Mouse (Mus musculus) midbrain, embryonic 10.5 days (tissue): ENCODE data around the gene Chrnb4. TPM values are rescaled to one million over a fixed set of nuclear protein-coding genes. Genes with fewer than 3 reads are reported as not detected.

Experiments used
- DNase-seq: peaks from one replicate; pipeline ENCODE4 v3.0.0-alpha.2; 2017; ENCODE audit warnings: low spot score
- H3K27ac ChIP-seq: fragments of 300-500 bp; sonication (generic); replicated peaks from 2 replicates; pipeline ENCODE4 v1.5.1; 2016; ENCODE audit warnings: mild to moderate bottlenecking
- H3K27me3 ChIP-seq: fragments of 300-500 bp; sonication (generic); 2 replicates; pipeline ENCODE4 v1.6.1; 2016; ENCODE audit warnings: low read depth, mild to moderate bottlenecking; ENCODE audit not compliant: poor library complexity, severe bottlenecking
- H3K36me3 ChIP-seq: fragments of 300-500 bp; sonication (generic); 2 replicates; pipeline ENCODE4 v1.6.1; 2016; ENCODE audit warnings: mild to moderate bottlenecking, moderate library complexity
- H3K4me1 ChIP-seq: fragments of 300-500 bp; sonication (generic); 2 replicates; pipeline ENCODE4 v1.6.1; 2016
- H3K4me3 ChIP-seq: fragments of 300-500 bp; sonication (generic); 2 replicates; pipeline ENCODE4 v1.5.1; 2016; ENCODE audit warnings: mild to moderate bottlenecking, moderate library complexity
- H3K9me3 ChIP-seq: fragments of 300-500 bp; sonication (generic); replicated peaks from 2 replicates; pipeline ENCODE4 v1.6.1; 2016; ENCODE audit warnings: mild to moderate bottlenecking
- WGBS: fragments of 180-500 bp; shearing (Covaris S2); methylation state at CpG from one replicate; pipeline ENCODE4 v1.1.7; 2016; 5-methylcytosine and 5-hydroxymethylcytosine counted together
- polyA plus RNA-seq: library from polyadenylated mRNA; unstranded; fragments of >200 nt; fragmentation: Nextera tagmentation; extraction: Ambion mirVana; gene quantifications from 2 replicates; pipeline ENCODE4 v1.2.1, GENCODE M21; 2016

The Chrnb4 gene
- polyA plus RNA-seq, 1 experiment from 2014 or later = 2.2 TPM

- Histone ChIP-seq H3K4me1 (peaks cover 4% of the 10 kb centered on the region; the same call in 1 of the 2 replicates), H3K36me3 (0 out of 2 replicates have a peak, but pooled peaks cover 2% of the 10 kb centered on the region), H3K4me3 (no peak overlapping the region), H3K27me3 (no peaks in the 10 kb centered on the region), H3K9me3 (no peaks in the 10 kb centered on the region), H3K27ac (no peak overlapping the region)
- WGBS = 87% methylated on average over 2 of the region's 2 CpGs
- DNase-seq = no peak
Measured at GRCm38 (mm10) chr9:55009692-55010091, 38.9 kb downstream of the Chrnb4 start.

- peaks cover 5% of the 10 kb centered on the region; the same call in 1 of the 2 replicates for H3K4me1 ChIP-seq
- no peaks in the 10 kb centered on the region for H3K9me3 ChIP-seq
- H3K27me3 ChIP-seq = no peaks in the 10 kb centered on the region
- WGBS = 81% methylated on average over 4 of the region's 4 CpGs
- no peak overlapping the region for H3K27ac ChIP-seq
- DNase-seq = no peak
- H3K36me3 ChIP-seq = no peaks in the 10 kb centered on the region
- H3K4me3 ChIP-seq = no peak overlapping the region
Measured at GRCm38 (mm10) chr9:55003609-55004008, 45.0 kb downstream of the Chrnb4 start.

GRCm38 (mm10) chr9:54995645-54996044 lies 52.9 kb downstream of the Chrnb4 start:
- no peak overlapping the region for H3K4me3 ChIP-seq
- H3K27ac ChIP-seq = no peak overlapping the region
- H3K27me3 ChIP-seq = no peaks in the 10 kb centered on the region
- 83% methylated on average over 3 of the region's 3 CpGs for WGBS
- H3K36me3 ChIP-seq = no peaks in the 10 kb centered on the region
- peaks cover 4% of the 10 kb centered on the region; the same call in 1 of the 2 replicates for H3K4me1 ChIP-seq
- no peaks in the 10 kb centered on the region for H3K9me3 ChIP-seq
- DNase-seq = no peak

GRCm38 (mm10) chr9:54994381-54994780 lies 54.2 kb downstream of the Chrnb4 start:
- H3K9me3 ChIP-seq = no peaks in the 10 kb centered on the region
- DNase-seq = no peak
- 44% methylated on average over 3 of the region's 3 CpGs for WGBS

GRCm38 (mm10) chr9:54990362-54990761 lies 58.2 kb downstream of the Chrnb4 start:
- Histone ChIP-seq H3K9me3 (no peaks in the 10 kb centered on the region), H3K36me3 (no peaks in the 10 kb centered on the region), H3K27me3 (no peaks in the 10 kb centered on the region), H3K27ac (no peak overlapping the region), H3K4me3 (no peak overlapping the region), H3K4me1 (no peaks in the 10 kb centered on the region)
- no peak for DNase-seq
- 89% methylated on average over 3 of the region's 3 CpGs for WGBS

More at GRCm38 (mm10) chr9:54994381-54994780, 54.2 kb downstream of the Chrnb4 start:
- no peaks in the 10 kb centered on the region for H3K36me3 ChIP-seq
- no peaks in the 10 kb centered on the region for H3K4me1 ChIP-seq
- no peak overlapping the region for H3K27ac ChIP-seq
- no peaks in the 10 kb centered on the region for H3K27me3 ChIP-seq
- H3K4me3 ChIP-seq = no peak overlapping the region

GRCm38 (mm10) chr9:54982401-54982800 lies 66.2 kb downstream of the Chrnb4 start:
- Histone ChIP-seq H3K27ac (no peak overlapping the region), H3K4me1 (peaks cover 23% of the 10 kb centered on the region), H3K27me3 (peaks cover 66% of the 10 kb centered on the region), H3K4me3 (peak overlapping the region; percentile 73), H3K36me3 (no peaks in the 10 kb centered on the region), H3K9me3 (no peaks in the 10 kb centered on the region; the same call in 1 of the 2 replicates)
- 9% methylated on average over 7 of the region's 7 CpGs for WGBS
- DNase-seq = no peak

GRCm38 (mm10) chr9:54981291-54982191 lies 67.0 kb downstream of the Chrnb4 start:
- H3K36me3 ChIP-seq = no peaks in the 10 kb centered on the region
- H3K27ac ChIP-seq = peak overlapping the region; percentile 75
- peak overlapping the region; percentile 73 for H3K4me3 ChIP-seq
- WGBS = under 1% methylated on average over 82 of the region's 85 CpGs
- peak; percentile 73 for DNase-seq
- peaks cover 66% of the 10 kb centered on the region for H3K27me3 ChIP-seq
- H3K4me1 ChIP-seq = peaks cover 23% of the 10 kb centered on the region
- no peaks in the 10 kb centered on the region; the same call in 1 of the 2 replicates for H3K9me3 ChIP-seq

- Histone ChIP-seq H3K4me3 (peak within 1 kb of the TSS; percentile 73), H3K4me1 (peaks cover 23% of the 10 kb centered on the region), H3K27me3 (peaks cover 66% of the 10 kb centered on the region), H3K9me3 (no peaks in the 10 kb centered on the region; the same call in 1 of the 2 replicates), H3K27ac (peak within 1 kb of the TSS; percentile 75), H3K36me3 (no peaks in the 10 kb centered on the region)
- no peak for DNase-seq
- 66% methylated on average over 8 of the region's 8 CpGs for WGBS
Measured at GRCm38 (mm10) chr9:54980674-54981073, 67.9 kb downstream of the Chrnb4 start, which contains the start of gene Chrna5. Gene Chrna5 (plus strand): TSS chr9:54980880.

Other genes starting within 250 kb of the Chrnb4 start
- 42.1 and 45.2 TPM in 2 replicates for gene Ireb2, start 185.0 kb downstream of the Chrnb4 start, polyA plus RNA-seq
- gene Hykk, start 131.5 kb downstream of the Chrnb4 start, polyA plus RNA-seq = 3.9 and 5.4 TPM in 2 replicates
- gene Psma4, start 98.0 kb downstream of the Chrnb4 start, polyA plus RNA-seq = 314 and 322 TPM in 2 replicates
- gene AY074887, start 97.8 kb downstream of the Chrnb4 start, polyA plus RNA-seq = 0.97 and 1.3 TPM in 2 replicates
- 2.7 and 3.6 TPM in 2 replicates for gene Chrna5, start 67.9 kb downstream of the Chrnb4 start, polyA plus RNA-seq
- 8.2 and 8.8 TPM in 2 replicates for gene Chrna3, start 22.2 kb downstream of the Chrnb4 start, polyA plus RNA-seq
- gene Ube2q2, start 100.1 kb upstream of the Chrnb4 start, polyA plus RNA-seq = 37.7 and 38.0 TPM in 2 replicates
- 84.1 and 86.9 TPM in 2 replicates for gene Fbxo22, start 160.1 kb upstream of the Chrnb4 start, polyA plus RNA-seq